Mouse (Mus musculus) embryonic facial prominence, embryonic 13.5 days (tissue): ENCODE data around the gene Pigl. TPM values are rescaled to one million over a fixed set of nuclear protein-coding genes. Genes with fewer than 3 reads are reported as not detected.
A peak's percentile ranks its signal among the peaks of the same experiment; 100 is the strongest.
"Not testable (repeated sequence)": the region's sequence is repeated elsewhere in the genome, so short reads cannot be mapped to it uniquely, and the experiment has no call there.

Source experiments
- ATAC-seq: fragments of 200-750 bp; cut with Nextera tagmentation; 2 replicates; pipeline ENCODE4 v1.8.0; 2017; ENCODE audit warnings: low read depth; ENCODE audit not compliant: insufficient number of reproducible peaks, insufficient read depth, low FRiP score, low TSS enrichment
- H3K27ac ChIP-seq: fragments of 300-500 bp; sonication (generic); 2 replicates; pipeline ENCODE4 v1.5.1; 2015; ENCODE audit warnings: moderate library complexity, mild to moderate bottlenecking, inconsistent platforms
- H3K27me3 ChIP-seq: fragments of 300-500 bp; sonication (generic); 2 replicates; pipeline ENCODE4 v1.6.1; 2015; ENCODE audit warnings: mild to moderate bottlenecking, inconsistent platforms
- H3K36me3 ChIP-seq: fragments of 300-500 bp; sonication (generic); 2 replicates; pipeline ENCODE4 v1.6.1; 2015; ENCODE audit warnings: mild to moderate bottlenecking, inconsistent platforms
- H3K4me1 ChIP-seq: fragments of 300-500 bp; sonication (generic); 2 replicates; pipeline ENCODE4 v1.6.1; 2015; ENCODE audit warnings: inconsistent platforms
- H3K4me2 ChIP-seq: fragments of 300-500 bp; sonication (generic); 2 replicates; pipeline ENCODE4 v1.6.1; 2015; ENCODE audit warnings: moderate library complexity, mild to moderate bottlenecking, inconsistent platforms
- H3K4me3 ChIP-seq: fragments of 300-500 bp; sonication (generic); 2 replicates; pipeline ENCODE4 v1.5.1; 2015; ENCODE audit warnings: mild to moderate bottlenecking, inconsistent platforms
- H3K9ac ChIP-seq: fragments of 300-500 bp; sonication (generic); 2 replicates; pipeline ENCODE4 v1.6.1; 2015; ENCODE audit warnings: mild to moderate bottlenecking, inconsistent platforms
- H3K9me3 ChIP-seq: fragments of 300-500 bp; sonication (generic); 2 replicates; pipeline ENCODE4 v1.6.1; 2016; ENCODE audit warnings: inconsistent platforms
- whole genome bisulfite sequencing: fragments of 180-500 bp; shearing (Covaris S2); methylation state at CpG from one replicate; pipeline ENCODE4 v1.1.7; 2015; ENCODE audit warnings: mixed read lengths; 5-methylcytosine and 5-hydroxymethylcytosine counted together
- polyA plus RNA-seq: library from polyadenylated mRNA; unstranded; fragments of >200 nt; fragmentation: Nextera tagmentation; extraction: Ambion mirVana; gene quantifications from 2 replicates; pipeline ENCODE4 v1.2.1, GENCODE M21; 2015

Pigl gene
- polyA plus RNA-seq, 1 experiment from 2014 or later, result 9.6 TPM

DNA sequence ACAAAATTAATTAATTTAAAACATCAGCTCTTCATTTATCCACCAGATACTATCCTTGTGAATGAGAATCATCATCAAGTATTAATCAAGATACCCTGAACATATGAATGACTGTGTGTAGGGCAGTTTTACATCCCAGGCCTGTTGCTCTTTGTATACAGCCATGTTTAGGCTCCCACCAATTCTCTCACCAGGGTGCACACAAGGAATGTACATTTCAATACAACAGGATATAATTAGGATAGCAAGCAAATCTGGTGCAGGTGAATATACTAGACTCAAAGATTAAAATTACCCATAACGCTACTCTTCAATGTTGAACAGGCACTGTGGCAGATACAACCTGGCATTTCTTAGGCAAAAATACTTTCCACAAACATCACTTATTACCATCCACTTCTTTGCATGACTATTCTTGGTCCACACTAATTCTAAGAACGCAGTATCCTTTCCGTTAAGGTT, 2.2 kb upstream of the Pigl start:
- Histone ChIP-seq H3K4me2 (peak overlapping the region; percentile 81), H3K36me3 (peaks cover under 1% of the 10 kb centered on the region; the same call in 1 of the 2 replicates), H3K4me1 (peaks cover 16% of the 10 kb centered on the region), H3K27ac (no peak overlapping the region), H3K27me3 (no peaks in the 10 kb centered on the region), H3K9me3 (no peaks in the 10 kb centered on the region), H3K4me3 (peak overlapping the region; percentile 94), H3K9ac (peak overlapping the region; percentile 99)
- ATAC-seq, result no peak
- WGBS, result 6% methylated on average over 3 of the region's 3 CpGs

GRCm38 (mm10) chr11:62456483-62457172, 1.6 kb upstream of the Pigl start:
- Histone ChIP-seq H3K27ac (peak overlapping the region; percentile 97), H3K4me3 (peak overlapping the region; percentile 94), H3K27me3 (no peaks in the 10 kb centered on the region), H3K4me2 (peak overlapping the region; percentile 81), H3K36me3 (no peaks in the 10 kb centered on the region), H3K9ac (peak overlapping the region; percentile 99), H3K4me1 (peaks cover 16% of the 10 kb centered on the region), H3K9me3 (no peaks in the 10 kb centered on the region)
- peak; percentile 63 for ATAC-seq
- under 1% methylated on average over 42 of the region's 42 CpGs for WGBS

DNA sequence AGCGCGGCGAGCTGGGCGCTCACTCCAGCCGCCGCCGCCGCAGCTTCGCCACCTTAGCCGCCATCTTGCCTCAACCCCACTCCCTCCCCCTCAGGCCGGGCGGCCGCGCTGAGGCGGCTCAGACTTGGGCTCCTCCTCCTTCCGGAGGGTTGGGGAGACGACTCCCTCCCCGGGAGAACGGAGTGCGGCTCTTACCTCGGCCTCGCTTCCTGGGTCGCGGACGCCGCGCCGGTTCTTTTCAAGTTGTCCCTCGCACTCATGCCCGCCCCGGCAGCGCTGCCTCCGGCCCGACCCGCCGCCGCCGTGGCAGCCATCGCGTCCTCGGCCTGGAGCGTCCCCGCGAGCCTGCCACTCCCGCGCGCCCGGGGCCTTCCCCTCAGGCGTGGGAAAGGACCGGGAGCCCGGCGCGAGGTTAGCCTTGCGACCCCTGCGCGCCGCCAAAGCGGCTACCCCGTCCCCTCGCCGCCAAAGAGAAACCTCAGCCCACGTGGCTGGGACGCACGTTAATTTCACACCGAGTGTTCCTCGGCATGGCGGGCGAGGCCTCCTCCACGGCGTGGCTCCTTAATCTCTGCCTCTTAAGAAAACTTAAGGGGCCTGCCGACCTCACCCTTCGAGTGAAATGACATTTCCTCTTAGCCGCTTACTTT, 894 bp upstream of the Pigl start:
- Histone ChIP-seq H3K4me3 (peak overlapping the region; percentile 94), H3K27me3 (no peaks in the 10 kb centered on the region), H3K9ac (peak overlapping the region; percentile 99), H3K4me1 (peaks cover 16% of the 10 kb centered on the region), H3K9me3 (no peaks in the 10 kb centered on the region), H3K27ac (peak overlapping the region; percentile 97), H3K36me3 (no peaks in the 10 kb centered on the region), H3K4me2 (peak overlapping the region; percentile 81)
- WGBS, result under 1% methylated on average over 73 of the region's 73 CpGs
- ATAC-seq, result peak; percentile 92

GRCm38 (mm10) chr11:62457891-62458270, 379 bp upstream of the Pigl start:
- H3K27ac ChIP-seq, result peak overlapping the region; percentile 97
- peak overlapping the region; percentile 94 for H3K4me3 ChIP-seq
- H3K9me3 ChIP-seq, result no peaks in the 10 kb centered on the region
- H3K9ac ChIP-seq, result peak overlapping the region; percentile 99
- ATAC-seq, result no peak
- H3K4me2 ChIP-seq, result peak overlapping the region; percentile 81
- H3K36me3 ChIP-seq, result no peaks in the 10 kb centered on the region
- H3K4me1 ChIP-seq, result peaks cover 16% of the 10 kb centered on the region
- under 1% methylated on average over 18 of the region's 18 CpGs for WGBS
- H3K27me3 ChIP-seq, result no peaks in the 10 kb centered on the region

DNA sequence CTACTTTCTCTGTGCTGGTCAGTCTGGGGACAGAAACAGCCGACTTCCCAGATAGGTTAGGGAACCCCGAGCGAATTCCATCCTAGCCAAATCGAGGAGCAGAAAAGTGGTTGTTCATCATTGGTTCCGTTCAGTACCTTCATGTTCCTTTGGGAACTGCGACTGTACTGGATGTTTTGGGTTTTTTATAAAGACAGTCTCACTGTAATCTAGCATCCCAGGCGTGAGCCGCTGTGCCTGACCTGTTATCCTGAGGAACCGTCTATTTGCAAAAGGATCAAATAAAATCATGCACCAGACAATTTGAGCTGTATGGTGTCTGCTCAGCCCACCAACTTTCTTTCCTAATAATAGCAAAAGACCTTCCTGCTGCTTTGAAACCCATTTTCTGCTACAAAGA, 520 bp downstream of the Pigl start:
- 1% methylated on average over 9 of the region's 9 CpGs for WGBS

DNA sequence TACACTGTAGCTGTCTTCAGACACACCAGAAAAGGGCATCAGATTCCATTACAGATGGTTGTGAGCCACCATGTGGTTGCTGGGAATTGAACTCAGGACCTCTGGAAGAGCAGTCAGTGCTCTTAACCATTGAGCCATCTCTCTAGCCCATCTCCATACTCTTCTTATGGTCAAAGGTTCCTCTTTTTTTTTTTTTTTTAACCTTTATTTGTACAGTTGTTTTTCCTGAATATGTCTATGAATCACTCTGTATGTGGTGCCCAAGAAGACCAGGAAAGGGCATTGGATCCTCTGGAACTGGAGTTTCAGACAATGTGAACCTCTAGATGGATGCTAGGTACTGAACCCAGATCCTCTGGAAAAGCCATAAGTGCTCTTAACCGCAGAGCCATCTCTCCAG, 4.3 kb downstream of the Pigl start:
- not testable (repeated sequence) for H3K36me3 ChIP-seq, H3K9me3 ChIP-seq, H3K4me3 ChIP-seq, H3K27me3 ChIP-seq, H3K4me2 ChIP-seq, H3K27ac ChIP-seq, H3K4me1 ChIP-seq, ATAC-seq, H3K9ac ChIP-seq
- 95% methylated on average over 1 of the region's 1 CpGs for WGBS

More for the DNA sequence above, 520 bp downstream of the Pigl start:
- H3K9ac ChIP-seq, result peak overlapping the region; percentile 99
- peak overlapping the region; percentile 81 for H3K4me2 ChIP-seq
- H3K36me3 ChIP-seq, result no peaks in the 10 kb centered on the region
- peaks cover 16% of the 10 kb centered on the region for H3K4me1 ChIP-seq
- no peak for ATAC-seq
- peak overlapping the region; percentile 94 for H3K4me3 ChIP-seq
- no peaks in the 10 kb centered on the region for H3K9me3 ChIP-seq
- H3K27me3 ChIP-seq, result no peaks in the 10 kb centered on the region
- H3K27ac ChIP-seq, result peak overlapping the region; percentile 97

GRCm38 (mm10) chr11:62463225-62463915, 5.1 kb downstream of the Pigl start:
- no peaks in the 10 kb centered on the region for H3K36me3 ChIP-seq
- H3K4me3 ChIP-seq, result no peak overlapping the region
- no peak for ATAC-seq
- WGBS, result 82% methylated on average over 2 of the region's 2 CpGs
- no peak overlapping the region for H3K4me2 ChIP-seq
- H3K27me3 ChIP-seq, result no peaks in the 10 kb centered on the region
- no peak overlapping the region for H3K27ac ChIP-seq
- H3K9me3 ChIP-seq, result no peaks in the 10 kb centered on the region
- peaks cover 8% of the 10 kb centered on the region; the same call in 1 of the 2 replicates for H3K4me1 ChIP-seq
- no peak overlapping the region for H3K9ac ChIP-seq

GRCm38 (mm10) chr11:62464696-62465095, 6.4 kb downstream of the Pigl start:
- Histone ChIP-seq H3K27me3 (no peaks in the 10 kb centered on the region), H3K27ac (no peak overlapping the region), H3K9ac (no peak overlapping the region), H3K9me3 (no peaks in the 10 kb centered on the region), H3K4me2 (no peak overlapping the region), H3K36me3 (no peaks in the 10 kb centered on the region), H3K4me3 (no peak overlapping the region), H3K4me1 (no peaks in the 10 kb centered on the region)
- ATAC-seq, result no peak
- 98% methylated on average over 3 of the region's 3 CpGs for WGBS

GRCm38 (mm10) chr11:62465849-62466248, 7.6 kb downstream of the Pigl start:
- Histone ChIP-seq H3K27ac (no peak overlapping the region), H3K4me2 (no peak overlapping the region), H3K4me3 (no peak overlapping the region), H3K9me3 (no peaks in the 10 kb centered on the region), H3K27me3 (no peaks in the 10 kb centered on the region), H3K9ac (no peak overlapping the region), H3K4me1 (no peaks in the 10 kb centered on the region), H3K36me3 (no peaks in the 10 kb centered on the region)
- 89% methylated on average over 3 of the region's 3 CpGs for WGBS
- ATAC-seq, result no peak

- no peaks in the 10 kb centered on the region for H3K9me3 ChIP-seq
- H3K4me1 ChIP-seq, result no peaks in the 10 kb centered on the region
- 81% methylated on average over 3 of the region's 3 CpGs for WGBS
- no peaks in the 10 kb centered on the region for H3K27me3 ChIP-seq
- H3K4me3 ChIP-seq, result no peak overlapping the region
- H3K9ac ChIP-seq, result no peak overlapping the region
- H3K4me2 ChIP-seq, result no peak overlapping the region
- H3K27ac ChIP-seq, result no peak overlapping the region
- no peak for ATAC-seq
- no peaks in the 10 kb centered on the region for H3K36me3 ChIP-seq
These were observed 8.3 kb downstream of the Pigl start for GRCm38 (mm10) chr11:62466546-62466945.

GRCm38 (mm10) chr11:62467289-62467688, 9.0 kb downstream of the Pigl start:
- ATAC-seq, result not testable (repeated sequence)

More at GRCm38 (mm10) chr11:62467289-62467688, 9.0 kb downstream of the Pigl start:
- H3K9ac ChIP-seq, H3K4me3 ChIP-seq, H3K27me3 ChIP-seq, H3K4me2 ChIP-seq, H3K9me3 ChIP-seq, H3K36me3 ChIP-seq, H3K4me1 ChIP-seq, H3K27ac ChIP-seq: not testable (repeated sequence)
